Mouse (Mus musculus) heart, postnatal 0 days (tissue): Measurements from ENCODE around the gene Tbx1. TPM values are rescaled to one million over a fixed set of nuclear protein-coding genes. Genes with fewer than 3 reads are reported as not detected.
A peak's percentile ranks its signal among the peaks of the same experiment; 100 is the strongest.

Source experiments
- ATAC-seq: fragments of 200-750 bp; cut with Nextera tagmentation; 2 replicates; pipeline ENCODE4 v1.8.0; 2017; ENCODE audit warnings: low read depth, moderate number of reproducible peaks, moderate library complexity; ENCODE audit not compliant: insufficient read depth
- DNase-seq: peaks from one replicate; pipeline ENCODE4 v3.0.0-alpha.2; 2016; ENCODE audit warnings: low spot score
- H3K27ac ChIP-seq: fragments of 300-500 bp; sonication (generic); 2 replicates; pipeline ENCODE4 v1.5.1; 2014; ENCODE audit warnings: low read depth, mild to moderate bottlenecking
- H3K27me3 ChIP-seq: fragments of 300-500 bp; sonication (generic); 2 replicates; pipeline ENCODE4 v1.6.1; 2014; ENCODE audit warnings: low read length, mixed read lengths; ENCODE audit not compliant: control insufficient read depth, insufficient read depth
- H3K36me3 ChIP-seq: fragments of 300-500 bp; sonication (generic); replicated peaks from 2 replicates; pipeline ENCODE4 v1.6.1; 2014; ENCODE audit warnings: low read length, mixed read lengths; ENCODE audit not compliant: control insufficient read depth, insufficient read depth
- H3K4me1 ChIP-seq: fragments of 300-500 bp; sonication (generic); 2 replicates; pipeline ENCODE4 v1.6.1; 2014; ENCODE audit warnings: antibody characterized with exemption; ENCODE audit not compliant: control insufficient read depth, insufficient read depth
- H3K4me2 ChIP-seq: fragments of 300-500 bp; sonication (generic); 2 replicates; pipeline ENCODE4 v1.6.1; 2014; ENCODE audit warnings: low read depth, mild to moderate bottlenecking, low read length, moderate library complexity
- H3K4me3 ChIP-seq: fragments of 300-500 bp; sonication (generic); 2 replicates; pipeline ENCODE4 v1.5.1; 2014; ENCODE audit warnings: low read depth, low read length
- H3K9ac ChIP-seq: fragments of 300-500 bp; sonication (generic); replicated peaks from 2 replicates; pipeline ENCODE4 v1.6.1; 2014; ENCODE audit warnings: low read depth, low read length, mixed read lengths
- H3K9me3 ChIP-seq: fragments of 300-500 bp; sonication (generic); replicated peaks from 2 replicates; pipeline ENCODE4 v1.6.1; 2016; ENCODE audit warnings: low read length; ENCODE audit not compliant: control insufficient read depth
- CTCF ChIP-seq: IDR thresholded peaks from 2 replicates; pipeline ENCODE4 v1.5.1; 2016; ENCODE audit warnings: antibody characterized with exemption, control low read depth, low read depth
- EP300 ChIP-seq: IDR thresholded peaks from 2 replicates; pipeline ENCODE4 v1.6.1; 2016; ENCODE audit warnings: antibody characterized with exemption, low read depth
- WGBS: fragments of 180-500 bp; shearing (Covaris S2); extraction: QIAGEN DNeasy Blood & Tissue Kit; methylation state at CpG from one replicate; pipeline ENCODE4 v1.1.7; 2014; 5-methylcytosine and 5-hydroxymethylcytosine counted together
- polyA plus RNA-seq: library from polyadenylated mRNA; unstranded; fragments of >200 nt; fragmentation: Nextera tagmentation; extraction: Ambion mirVana; gene quantifications from 2 replicates; pipeline ENCODE4 v1.2.1, GENCODE M21; 2015
- total RNA-seq: library from RNA; depleted of rRNA; stranded (reverse); fragments of >200 nt; gene quantifications from 2 replicates; pipeline ENCODE4 v1.2.3, GENCODE M21; 2014; ENCODE audit warnings: low replicate concordance; rRNA removed

Tbx1 gene
- total RNA-seq (2.1 TPM in 1 of 2 replicates, not detected in the other), polyA plus RNA-seq (0.11 and 0.14 TPM in 2 replicates)

DNA sequence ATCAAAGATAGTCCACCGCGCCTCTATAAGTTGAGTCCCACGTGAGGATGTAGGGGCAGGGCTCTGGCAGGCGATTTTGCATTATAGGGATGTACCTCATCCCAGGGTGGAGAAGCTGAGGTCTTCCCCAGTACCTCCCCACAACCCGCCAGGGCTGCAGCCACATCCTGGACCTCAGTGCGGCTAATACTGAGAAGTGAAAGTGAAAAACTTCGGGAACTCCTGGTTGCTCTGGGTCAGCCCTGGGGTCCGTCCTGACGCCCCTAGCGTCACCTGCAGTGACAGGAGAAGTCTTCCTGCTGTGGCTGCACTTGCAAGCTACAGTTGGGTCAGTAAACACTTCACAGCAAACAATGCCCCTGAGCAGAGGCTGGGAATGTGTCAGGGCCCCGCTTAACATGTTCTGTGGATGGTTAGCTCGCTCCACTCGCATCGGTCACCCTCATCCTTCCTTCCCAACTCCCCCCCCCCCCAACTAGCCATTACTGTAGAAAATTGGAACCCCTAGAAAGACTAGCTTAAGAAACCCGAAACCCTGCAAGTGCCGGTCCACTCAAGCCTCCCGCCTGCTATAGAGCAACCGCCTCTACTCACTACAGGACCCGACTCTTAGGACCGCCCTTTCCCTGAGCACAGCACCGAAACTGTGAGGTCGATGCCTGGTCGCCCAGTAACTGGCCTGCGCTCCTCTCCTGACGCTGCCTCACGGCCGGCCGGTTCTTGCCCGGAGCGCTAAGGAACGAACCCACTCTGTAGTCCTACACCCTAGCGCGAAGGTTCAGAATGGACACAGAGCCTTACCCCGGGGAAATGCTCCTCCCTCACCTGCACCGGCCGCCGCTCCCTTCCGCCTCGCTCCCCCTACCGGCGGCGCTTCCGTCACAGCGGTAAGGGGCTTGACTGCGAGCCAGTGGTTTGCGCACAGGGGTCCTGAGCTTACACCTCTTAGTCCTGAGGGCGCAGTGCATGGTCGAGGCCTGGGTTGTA is at the start of gene Tbx1:
TSS of gene Tbx1 (minus strand) at position 868 of the 987 bp plus-strand sequence.
- H3K4me2 ChIP-seq: peak within 1 kb of the TSS; percentile 58
- ATAC-seq: no peak

DNA sequence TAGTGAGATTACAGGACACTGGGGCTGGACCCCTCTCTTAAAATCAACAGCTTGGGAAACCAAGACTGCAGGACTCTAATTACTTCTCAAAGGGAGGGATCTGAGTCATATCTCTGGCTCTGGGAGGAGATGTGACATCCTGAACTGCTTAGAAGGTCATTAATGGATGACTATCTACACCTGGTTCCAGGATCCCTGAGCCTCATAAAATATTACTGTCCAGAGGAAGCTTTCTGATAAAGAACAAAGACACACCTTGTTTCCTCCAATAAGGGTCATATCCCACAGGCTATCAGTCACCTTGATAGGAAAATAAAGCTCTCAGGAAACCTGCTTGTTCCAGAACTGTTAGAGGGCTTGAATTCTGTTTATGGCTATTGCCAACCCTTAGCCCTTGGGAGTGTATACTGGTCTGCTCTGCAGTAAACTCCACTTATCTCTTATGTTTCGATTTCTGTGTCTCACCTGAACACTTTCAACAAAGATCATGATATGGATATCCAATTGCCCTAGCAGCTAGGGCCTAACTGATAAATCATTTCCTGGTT is 49.0 kb upstream of the Tbx1 start:
- Histone ChIP-seq H3K9me3 (no peaks in the 10 kb centered on the region), H3K36me3 (no peaks in the 10 kb centered on the region), H3K4me2 (no peak overlapping the region), H3K9ac (no peak overlapping the region), H3K4me3 (no peak overlapping the region), H3K27ac (no peak overlapping the region), H3K4me1 (no peaks in the 10 kb centered on the region), H3K27me3 (no peaks in the 10 kb centered on the region)
- ATAC-seq (no peak), DNase-seq (no peak)
- TF ChIP-seq CTCF (no peak), EP300 (no peak)
- WGBS: 47% methylated on average over 1 of the region's 1 CpGs

More for the DNA sequence above, at the start of gene Tbx1:
- no peak within 1 kb of the TSS for H3K27ac ChIP-seq
- no peak for DNase-seq
- 9% methylated on average over 46 of the region's 48 CpGs for WGBS
- peaks cover 84% of the 10 kb centered on the region for H3K27me3 ChIP-seq
- peak within 1 kb of the TSS; percentile 43 for H3K4me3 ChIP-seq
- no peaks in the 10 kb centered on the region for H3K36me3 ChIP-seq
- peaks cover 10% of the 10 kb centered on the region for H3K4me1 ChIP-seq
- no peak within 1 kb of the TSS for H3K9ac ChIP-seq
- H3K9me3 ChIP-seq: no peaks in the 10 kb centered on the region
- TF ChIP-seq CTCF (peak; percentile 44), EP300 (no peak)

DNA sequence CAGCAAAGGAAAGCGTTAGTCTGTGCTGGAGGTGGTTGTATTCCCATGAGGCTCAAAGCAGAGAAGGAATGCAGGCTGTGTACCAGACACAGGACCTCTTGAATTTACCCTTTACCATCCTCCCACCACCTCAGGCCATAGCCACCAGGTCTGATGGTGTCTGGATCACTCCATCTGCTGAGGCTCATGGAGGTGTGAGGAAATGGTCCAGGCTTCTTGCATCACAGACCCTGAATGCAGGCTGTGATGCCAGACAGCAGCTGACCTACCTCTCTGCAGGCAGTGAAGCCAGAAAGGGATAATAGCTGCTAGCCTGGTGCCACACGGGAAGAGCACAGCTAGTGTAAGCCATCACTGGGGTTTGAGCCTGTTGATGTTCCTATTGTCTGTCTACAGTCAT is 47.9 kb upstream of the Tbx1 start:
- Histone ChIP-seq H3K9ac (no peak overlapping the region), H3K27ac (no peak overlapping the region), H3K4me2 (no peak overlapping the region), H3K36me3 (no peaks in the 10 kb centered on the region), H3K4me3 (no peak overlapping the region), H3K9me3 (no peaks in the 10 kb centered on the region), H3K27me3 (no peaks in the 10 kb centered on the region), H3K4me1 (no peaks in the 10 kb centered on the region)
- TF ChIP-seq EP300: no peak
- no peak for TF ChIP-seq CTCF
- no peak for DNase-seq
- 45% methylated on average over 2 of the region's 2 CpGs for WGBS
- no peak for ATAC-seq

DNA sequence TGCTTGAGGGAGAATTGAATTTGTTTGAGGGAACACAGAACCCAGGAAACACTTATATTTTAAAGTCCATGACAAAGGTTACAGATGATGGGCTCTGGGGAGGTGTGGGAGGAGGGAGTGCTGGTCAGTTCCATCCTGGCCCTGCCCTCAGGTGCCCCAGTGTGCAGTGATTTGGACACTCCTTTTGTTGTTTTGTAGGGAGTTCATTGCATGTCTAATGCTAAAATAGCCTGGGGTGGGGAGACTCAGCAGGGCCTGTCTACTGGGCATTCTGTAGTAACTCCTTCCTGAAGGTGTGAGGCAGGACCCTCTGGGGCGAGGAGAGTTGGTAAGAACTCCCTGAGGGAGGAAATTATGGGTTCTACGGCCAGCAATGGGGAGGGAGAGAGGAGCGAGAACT is 46.3 kb upstream of the Tbx1 start:
- ATAC-seq: no peak
- H3K27ac ChIP-seq: no peak overlapping the region
- H3K4me1 ChIP-seq: no peaks in the 10 kb centered on the region
- WGBS: 61% methylated on average over 3 of the region's 3 CpGs
- TF ChIP-seq EP300 (no peak), CTCF (no peak)
- H3K36me3 ChIP-seq: no peaks in the 10 kb centered on the region
- H3K4me3 ChIP-seq: no peak overlapping the region
- H3K4me2 ChIP-seq: no peak overlapping the region
- no peak overlapping the region for H3K9ac ChIP-seq
- no peak for DNase-seq
- H3K9me3 ChIP-seq: no peaks in the 10 kb centered on the region
- H3K27me3 ChIP-seq: no peaks in the 10 kb centered on the region

DNA sequence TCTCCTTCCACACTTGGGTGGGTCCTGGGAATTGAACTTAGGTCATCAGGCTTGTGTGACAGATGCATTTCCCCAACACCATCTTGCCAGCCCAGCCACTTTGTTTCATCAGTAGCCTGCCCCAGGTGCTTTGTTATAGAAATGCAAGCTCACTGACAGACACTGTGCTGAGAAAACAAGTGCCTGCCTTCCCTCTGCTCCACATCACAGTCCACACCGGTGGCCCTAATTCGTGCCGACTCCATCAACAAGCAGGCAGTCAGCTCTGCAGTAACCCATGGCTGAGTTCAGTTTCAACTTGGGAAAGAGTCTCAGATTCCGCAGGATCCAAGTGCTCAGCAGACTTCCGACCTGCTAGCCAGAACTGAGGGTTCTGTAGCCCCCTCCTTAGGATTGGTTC is 45.9 kb upstream of the Tbx1 start:
- Histone ChIP-seq H3K27me3 (no peaks in the 10 kb centered on the region), H3K9ac (no peak overlapping the region), H3K36me3 (no peaks in the 10 kb centered on the region), H3K27ac (no peak overlapping the region), H3K9me3 (no peaks in the 10 kb centered on the region), H3K4me1 (no peaks in the 10 kb centered on the region), H3K4me3 (no peak overlapping the region), H3K4me2 (no peak overlapping the region)
- WGBS: 74% methylated on average over 5 of the region's 5 CpGs
- ATAC-seq: no peak
- no peak for DNase-seq
- TF ChIP-seq CTCF (no peak), EP300 (no peak)
